Mouse (Mus musculus): ENCODE results near the gene Arf4. TPM values are rescaled to one million over a fixed set of nuclear protein-coding genes. Genes with fewer than 3 reads are reported as not detected.

Gene Arf4
- total and polyA plus RNA-seq, 2 experiments from 2014 or later = 149 to 404 TPM

GRCm38 (mm10) chr14:26605354-26605753 lies 32.5 kb upstream of the Arf4 start:
- H3K4me3 ChIP-seq (ENCODE audit: low read depth, low read length) = no peak overlapping the region
- H3K4me1 ChIP-seq (ENCODE audit: insufficient read depth, low read length) = no peaks in the 10 kb centered on the region
- no peak for ATAC-seq (ENCODE audit: low FRiP score)
- H3K36me3 ChIP-seq (ENCODE audit: insufficient read depth, low read length) = peaks cover 38% of the 10 kb centered on the region
- H3K9me3 ChIP-seq (ENCODE audit: low read length) = no peaks in the 10 kb centered on the region
- no peak overlapping the region for H3K4me2 ChIP-seq (ENCODE audit: low read depth, low read length, poor library complexity, severe bottlenecking)
- no peaks in the 10 kb centered on the region for H3K27me3 ChIP-seq (ENCODE audit: insufficient read depth, low read length)
- WGBS = 90% methylated on average over 4 of the region's 4 CpGs
- no peak overlapping the region for H3K27ac ChIP-seq (ENCODE audit: low read depth, low read length)
- H3K9ac ChIP-seq (replicated peaks; ENCODE audit: low read length, poor library complexity, severe bottlenecking) = no peak overlapping the region
- DNase-seq (ENCODE audit: low spot score) = no peak
- TF ChIP-seq CTCF (IDR thresholded peaks at IDR 0.05) = no peak

- no peaks in the 10 kb centered on the region for H3K4me1 ChIP-seq (ENCODE audit: insufficient read depth, low read length)
- no peaks in the 10 kb centered on the region for H3K27me3 ChIP-seq (ENCODE audit: insufficient read depth, low read length)
- H3K27ac ChIP-seq (ENCODE audit: low read depth, low read length) = no peak overlapping the region
- no peak for TF ChIP-seq CTCF (IDR thresholded peaks at IDR 0.05)
- DNase-seq (ENCODE audit: low spot score) (no peak), ATAC-seq (ENCODE audit: low FRiP score) (no peak)
- H3K4me3 ChIP-seq (ENCODE audit: low read depth, low read length) = no peak overlapping the region
- 97% methylated on average over 1 of the region's 1 CpGs for WGBS
- peaks cover 52% of the 10 kb centered on the region for H3K36me3 ChIP-seq (ENCODE audit: insufficient read depth, low read length)
- no peak overlapping the region for H3K9ac ChIP-seq (replicated peaks; ENCODE audit: low read length, poor library complexity, severe bottlenecking)
- no peak overlapping the region for H3K4me2 ChIP-seq (ENCODE audit: low read depth, low read length, poor library complexity, severe bottlenecking)
- H3K9me3 ChIP-seq (ENCODE audit: low read length) = no peaks in the 10 kb centered on the region
Measured at GRCm38 (mm10) chr14:26609674-26610073, 28.2 kb upstream of the Arf4 start.

DNA sequence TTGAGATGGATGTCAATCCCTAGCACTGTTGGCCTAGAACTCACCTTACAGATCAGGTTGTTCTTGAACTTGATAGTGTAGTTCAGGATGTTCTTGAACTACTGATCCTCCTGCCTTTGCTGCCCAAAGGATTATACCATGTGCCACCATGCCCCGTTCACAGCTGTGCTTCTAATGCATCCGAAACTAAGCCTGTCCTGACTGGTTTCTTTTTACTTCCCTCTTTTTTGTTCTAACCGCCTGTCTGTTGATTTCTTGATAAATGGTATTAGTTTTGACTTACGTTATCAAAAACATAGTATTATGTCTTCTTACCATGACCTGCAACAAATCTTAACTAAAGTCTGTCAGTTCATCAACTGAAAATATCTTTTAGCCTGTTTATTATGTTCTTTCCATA lies 27.2 kb upstream of the Arf4 start:
- Histone ChIP-seq H3K27me3 (ENCODE audit: insufficient read depth, low read length) (no peaks in the 10 kb centered on the region), H3K4me1 (ENCODE audit: insufficient read depth, low read length) (no peaks in the 10 kb centered on the region), H3K36me3 (ENCODE audit: insufficient read depth, low read length) (peaks cover 44% of the 10 kb centered on the region), H3K9me3 (ENCODE audit: low read length) (no peaks in the 10 kb centered on the region), H3K27ac (ENCODE audit: low read depth, low read length) (no peak overlapping the region), H3K4me2 (ENCODE audit: low read depth, low read length, poor library complexity, severe bottlenecking) (no peak overlapping the region), H3K9ac (replicated peaks; ENCODE audit: low read length, poor library complexity, severe bottlenecking) (no peak overlapping the region), H3K4me3 (ENCODE audit: low read depth, low read length) (no peak overlapping the region)
- TF ChIP-seq CTCF (IDR thresholded peaks at IDR 0.05) = no peak
- DNase-seq (ENCODE audit: low spot score) (no peak), ATAC-seq (ENCODE audit: low FRiP score) (no peak)
- WGBS = 95% methylated on average over 4 of the region's 4 CpGs

DNA sequence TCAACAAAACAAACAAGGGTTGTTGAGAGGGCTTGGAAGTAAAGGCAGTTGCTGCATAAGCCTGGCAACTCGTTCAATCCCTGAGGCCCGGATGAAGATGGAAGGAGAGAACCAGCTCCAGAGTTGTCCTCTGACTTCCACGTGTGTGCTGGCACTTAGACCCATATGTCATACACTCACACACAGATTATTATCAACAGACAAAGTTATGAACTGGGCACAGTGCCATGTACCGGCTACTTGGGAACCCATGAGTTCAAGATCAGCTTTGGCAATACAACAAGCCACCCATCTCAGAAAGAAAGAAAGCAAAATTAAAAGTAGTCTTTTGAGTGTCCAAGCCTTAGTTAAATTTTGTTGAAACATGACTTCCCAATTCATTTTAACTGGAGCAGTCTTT lies 12.6 kb upstream of the Arf4 start:
- no peak for DNase-seq (ENCODE audit: low spot score)
- peaks cover 63% of the 10 kb centered on the region for H3K36me3 ChIP-seq (ENCODE audit: insufficient read depth, low read length)
- H3K4me2 ChIP-seq (ENCODE audit: low read depth, low read length, poor library complexity, severe bottlenecking) = no peak overlapping the region
- TF ChIP-seq CTCF (IDR thresholded peaks at IDR 0.05) = no peak
- H3K9me3 ChIP-seq (ENCODE audit: low read length) = no peaks in the 10 kb centered on the region
- no peak overlapping the region for H3K9ac ChIP-seq (replicated peaks; ENCODE audit: low read length, poor library complexity, severe bottlenecking)
- no peak overlapping the region for H3K27ac ChIP-seq (ENCODE audit: low read depth, low read length)
- WGBS = 95% methylated on average over 4 of the region's 4 CpGs
- no peaks in the 10 kb centered on the region for H3K27me3 ChIP-seq (ENCODE audit: insufficient read depth, low read length)
- no peak overlapping the region for H3K4me3 ChIP-seq (ENCODE audit: low read depth, low read length)
- no peak for ATAC-seq (ENCODE audit: low FRiP score)
- H3K4me1 ChIP-seq (ENCODE audit: insufficient read depth, low read length) = no peaks in the 10 kb centered on the region

- 90% methylated on average over 5 of the region's 5 CpGs for WGBS
- peaks cover 62% of the 10 kb centered on the region for H3K36me3 ChIP-seq (ENCODE audit: insufficient read depth, low read length)
Measured at GRCm38 (mm10) chr14:26626605-26627140, 11.2 kb upstream of the Arf4 start.

GRCm38 (mm10) chr14:26637025-26637850 lies 636 bp upstream of the Arf4 start:
- H3K27ac ChIP-seq (ENCODE audit: low read depth, low read length) = peak overlapping the region; percentile 80
- 33% methylated on average over 17 of the region's 17 CpGs for WGBS
- no peaks in the 10 kb centered on the region for H3K27me3 ChIP-seq (ENCODE audit: insufficient read depth, low read length)
- TF ChIP-seq CTCF (IDR thresholded peaks at IDR 0.05) = no peak
- H3K36me3 ChIP-seq (ENCODE audit: insufficient read depth, low read length) = peaks cover 4% of the 10 kb centered on the region; the same call in 1 of the 2 replicates
- peak overlapping the region; percentile 62 for H3K4me2 ChIP-seq (ENCODE audit: low read depth, low read length, poor library complexity, severe bottlenecking)
- peak overlapping the region; percentile 89 for H3K4me3 ChIP-seq (ENCODE audit: low read depth, low read length)
- peak; percentile 40 for DNase-seq (ENCODE audit: low spot score)
- peak; percentile 25; the same call in 1 of the 2 replicates for ATAC-seq (ENCODE audit: low FRiP score)
- H3K4me1 ChIP-seq (ENCODE audit: insufficient read depth, low read length) = peaks cover 9% of the 10 kb centered on the region
- peak overlapping the region; percentile 53 for H3K9ac ChIP-seq (replicated peaks; ENCODE audit: low read length, poor library complexity, severe bottlenecking)
- H3K9me3 ChIP-seq (ENCODE audit: low read length) = no peaks in the 10 kb centered on the region

More at GRCm38 (mm10) chr14:26626605-26627140, 11.2 kb upstream of the Arf4 start:
- Histone ChIP-seq H3K27me3 (ENCODE audit: insufficient read depth, low read length) (no peaks in the 10 kb centered on the region), H3K9ac (replicated peaks; ENCODE audit: low read length, poor library complexity, severe bottlenecking) (no peak overlapping the region), H3K27ac (ENCODE audit: low read depth, low read length) (no peak overlapping the region), H3K4me1 (ENCODE audit: insufficient read depth, low read length) (no peaks in the 10 kb centered on the region), H3K4me3 (ENCODE audit: low read depth, low read length) (no peak overlapping the region), H3K4me2 (ENCODE audit: low read depth, low read length, poor library complexity, severe bottlenecking) (no peak overlapping the region), H3K9me3 (ENCODE audit: low read length) (no peaks in the 10 kb centered on the region)
- ATAC-seq (ENCODE audit: low FRiP score) (no peak), DNase-seq (ENCODE audit: low spot score) (no peak)
- TF ChIP-seq CTCF (IDR thresholded peaks at IDR 0.05) = no peak
